Mouse (Mus musculus): ENCODE measurements around the gene Rab1a.

DNA sequence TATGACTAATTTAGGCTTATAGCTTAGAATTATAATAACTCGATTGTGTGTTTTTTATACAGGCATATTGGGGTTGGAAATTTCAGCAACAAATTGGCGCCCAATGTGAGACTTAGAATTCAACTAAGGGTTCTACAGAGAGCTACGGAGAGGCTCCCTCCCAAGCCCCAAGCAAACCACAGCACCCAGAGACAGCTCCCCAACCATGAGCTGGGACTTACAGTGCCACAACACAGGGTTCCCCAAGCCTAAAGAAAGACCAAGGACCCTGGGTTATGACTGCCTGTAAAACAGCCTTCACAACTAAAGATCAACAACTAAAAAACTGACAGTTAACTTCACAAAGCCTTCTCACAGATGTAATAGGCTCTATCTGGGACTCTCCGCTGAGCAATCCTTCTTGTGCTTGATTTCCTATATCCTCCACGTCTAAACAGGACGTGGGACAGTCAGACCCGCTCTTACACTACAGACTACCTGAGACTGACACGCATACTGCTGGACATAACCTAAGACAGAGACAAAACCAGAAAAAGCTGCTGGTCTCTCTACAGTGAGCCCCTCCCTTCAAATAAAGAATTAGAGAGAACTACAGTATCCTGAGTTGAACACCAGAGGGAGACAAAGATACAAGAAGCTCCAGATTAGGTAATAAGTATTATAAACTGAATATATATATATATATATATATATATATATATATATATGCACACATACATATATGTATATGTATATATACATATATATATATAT lies 61.6 kb downstream of the Rab1a start:
- TF ChIP-seq POLR2A (IDR thresholded peaks at IDR 0.05; ENCODE audit: extremely low read depth, insufficient read depth, low read length) (no peak), CTCF (IDR thresholded peaks at IDR 0.05; ENCODE audit: extremely low read depth, insufficient read depth, low read length) (no peak)

All from cortical plate, adult 2 months (tissue).